Mouse (Mus musculus): ENCODE data around the gene Kcnc4. TPM values are rescaled to one million over a fixed set of nuclear protein-coding genes. Genes with fewer than 3 reads are reported as not detected.

The Kcnc4 gene
- polyA plus RNA-seq, 1 experiment from 2014 or later: 10.1 TPM

GRCm38 (mm10) chr3:107491459-107491858 lies 32.1 kb upstream of the Kcnc4 start:
- Histone ChIP-seq H3K4me3 (no peak overlapping the region), H3K27me3 (no peaks in the 10 kb centered on the region; the same call in 1 of the 2 replicates), H3K9ac (no peak overlapping the region), H3K36me3 (peaks cover 27% of the 10 kb centered on the region; the same call in 1 of the 2 replicates), H3K4me1 (replicated peaks) (peaks cover 33% of the 10 kb centered on the region), H3K27ac (replicated peaks) (peak overlapping the region; percentile 52), H3K4me2 (no peak overlapping the region), H3K9me3 (no peaks in the 10 kb centered on the region)
- 21% methylated on average over 6 of the region's 6 CpGs for WGBS
- peak; percentile 90 for ATAC-seq (ENCODE audit: low FRiP score, low read depth)

- no peaks in the 10 kb centered on the region for H3K9me3 ChIP-seq
- 74% methylated on average over 4 of the region's 4 CpGs for WGBS
Observed at GRCm38 (mm10) chr3:107488637-107489036, 29.3 kb upstream of the Kcnc4 start.

GRCm38 (mm10) chr3:107483290-107483689 lies 23.9 kb upstream of the Kcnc4 start:
- 22% methylated on average over 11 of the region's 11 CpGs for WGBS
- Histone ChIP-seq H3K9ac (no peak overlapping the region), H3K4me3 (no peak overlapping the region), H3K36me3 (0 out of 2 replicates have a peak, but pooled peaks cover 4% of the 10 kb centered on the region), H3K9me3 (no peaks in the 10 kb centered on the region), H3K27ac (replicated peaks) (peak overlapping the region; percentile 35), H3K4me1 (replicated peaks) (peaks cover 15% of the 10 kb centered on the region), H3K27me3 (no peaks in the 10 kb centered on the region), H3K4me2 (no peak overlapping the region)
- ATAC-seq (ENCODE audit: low FRiP score, low read depth): peak; percentile 94

More at GRCm38 (mm10) chr3:107488637-107489036, 29.3 kb upstream of the Kcnc4 start:
- no peaks in the 10 kb centered on the region for H3K27me3 ChIP-seq
- no peak overlapping the region for H3K4me3 ChIP-seq
- H3K9ac ChIP-seq: no peak overlapping the region
- no peak overlapping the region for H3K4me2 ChIP-seq
- 0 out of 2 replicates have a peak, but pooled peaks cover 18% of the 10 kb centered on the region for H3K36me3 ChIP-seq
- H3K27ac ChIP-seq (replicated peaks): no peak overlapping the region
- ATAC-seq (ENCODE audit: low FRiP score, low read depth): no peak
- H3K4me1 ChIP-seq (replicated peaks): peaks cover 22% of the 10 kb centered on the region

- no peaks in the 10 kb centered on the region for H3K27me3 ChIP-seq
- no peak overlapping the region for H3K9ac ChIP-seq
- no peak overlapping the region for H3K4me2 ChIP-seq
- no peak overlapping the region for H3K27ac ChIP-seq (replicated peaks)
- H3K36me3 ChIP-seq: no peaks in the 10 kb centered on the region
- H3K4me3 ChIP-seq: no peak overlapping the region
- 45% methylated on average over 3 of the region's 3 CpGs for WGBS
- H3K9me3 ChIP-seq: no peaks in the 10 kb centered on the region
- H3K4me1 ChIP-seq (replicated peaks): peaks cover 15% of the 10 kb centered on the region
- ATAC-seq (ENCODE audit: low FRiP score, low read depth): no peak
Observed at GRCm38 (mm10) chr3:107480660-107481059, 21.3 kb upstream of the Kcnc4 start.

GRCm38 (mm10) chr3:107472198-107472597 lies 12.8 kb upstream of the Kcnc4 start:
- peaks cover 5% of the 10 kb centered on the region for H3K4me1 ChIP-seq (replicated peaks)
- no peaks in the 10 kb centered on the region for H3K36me3 ChIP-seq
- H3K27me3 ChIP-seq: peaks cover 4% of the 10 kb centered on the region; the same call in 1 of the 2 replicates
- H3K9ac ChIP-seq: no peak overlapping the region; the same call in 1 of the 2 replicates
- no peak overlapping the region for H3K4me3 ChIP-seq
- H3K4me2 ChIP-seq: peak overlapping the region; percentile 26; the same call in 1 of the 2 replicates
- peak overlapping the region; percentile 59 for H3K27ac ChIP-seq (replicated peaks)
- peak; percentile 85 for ATAC-seq (ENCODE audit: low FRiP score, low read depth)
- WGBS: 25% methylated on average over 6 of the region's 6 CpGs
- H3K9me3 ChIP-seq: no peaks in the 10 kb centered on the region

- H3K36me3 ChIP-seq: no peaks in the 10 kb centered on the region
- no peak overlapping the region for H3K27ac ChIP-seq (replicated peaks)
- 74% methylated on average over 4 of the region's 4 CpGs for WGBS
- H3K4me2 ChIP-seq: no peak overlapping the region
- H3K9me3 ChIP-seq: no peaks in the 10 kb centered on the region
- peaks cover 10% of the 10 kb centered on the region; the same call in 1 of the 2 replicates for H3K27me3 ChIP-seq
- ATAC-seq (ENCODE audit: low FRiP score, low read depth): no peak
- H3K9ac ChIP-seq: no peak overlapping the region
- H3K4me3 ChIP-seq: no peak overlapping the region
- H3K4me1 ChIP-seq (replicated peaks): peaks cover 5% of the 10 kb centered on the region
Observed at GRCm38 (mm10) chr3:107469059-107469458, 9.7 kb upstream of the Kcnc4 start.

- H3K4me3 ChIP-seq: no peak overlapping the region
Observed at GRCm38 (mm10) chr3:107468106-107468505, 8.8 kb upstream of the Kcnc4 start.

GRCm38 (mm10) chr3:107466577-107466976 lies 7.2 kb upstream of the Kcnc4 start:
- no peak overlapping the region for H3K4me3 ChIP-seq
- WGBS: 9% methylated on average over 6 of the region's 6 CpGs
- no peak overlapping the region for H3K9ac ChIP-seq
- no peaks in the 10 kb centered on the region for H3K36me3 ChIP-seq
- H3K27me3 ChIP-seq: peaks cover 23% of the 10 kb centered on the region
- H3K4me1 ChIP-seq (replicated peaks): no peaks in the 10 kb centered on the region
- no peaks in the 10 kb centered on the region for H3K9me3 ChIP-seq
- no peak overlapping the region for H3K4me2 ChIP-seq
- no peak overlapping the region for H3K27ac ChIP-seq (replicated peaks)
- peak; percentile 62 for ATAC-seq (ENCODE audit: low FRiP score, low read depth)

More at GRCm38 (mm10) chr3:107468106-107468505, 8.8 kb upstream of the Kcnc4 start:
- no peak for ATAC-seq (ENCODE audit: low FRiP score, low read depth)
- no peak overlapping the region for H3K4me2 ChIP-seq
- peaks cover 5% of the 10 kb centered on the region for H3K4me1 ChIP-seq (replicated peaks)
- H3K27me3 ChIP-seq: peaks cover 12% of the 10 kb centered on the region
- 88% methylated on average over 11 of the region's 11 CpGs for WGBS
- H3K9me3 ChIP-seq: no peaks in the 10 kb centered on the region
- no peaks in the 10 kb centered on the region for H3K36me3 ChIP-seq
- no peak overlapping the region for H3K9ac ChIP-seq
- H3K27ac ChIP-seq (replicated peaks): no peak overlapping the region

GRCm38 (mm10) chr3:107462160-107462559 lies 2.8 kb upstream of the Kcnc4 start:
- Histone ChIP-seq H3K27me3 (peaks cover 56% of the 10 kb centered on the region), H3K4me3 (no peak overlapping the region), H3K9ac (no peak overlapping the region), H3K9me3 (no peaks in the 10 kb centered on the region), H3K36me3 (no peaks in the 10 kb centered on the region), H3K4me1 (replicated peaks) (peaks cover 26% of the 10 kb centered on the region), H3K27ac (replicated peaks) (no peak overlapping the region), H3K4me2 (no peak overlapping the region)
- no peak for ATAC-seq (ENCODE audit: low FRiP score, low read depth)
- WGBS: 20% methylated on average over 5 of the region's 5 CpGs

- Histone ChIP-seq H3K27ac (replicated peaks) (peak overlapping the region; percentile 31; the same call in 1 of the 2 replicates), H3K4me1 (replicated peaks) (peaks cover 44% of the 10 kb centered on the region), H3K9ac (peak overlapping the region; percentile 78), H3K4me3 (peak overlapping the region; percentile 61), H3K36me3 (no peaks in the 10 kb centered on the region), H3K27me3 (peaks cover 78% of the 10 kb centered on the region), H3K4me2 (peak overlapping the region; percentile 98), H3K9me3 (no peaks in the 10 kb centered on the region)
- peak; percentile 59 for ATAC-seq (ENCODE audit: low FRiP score, low read depth)
- WGBS: under 1% methylated on average over 57 of the region's 69 CpGs
Observed at GRCm38 (mm10) chr3:107459773-107460431, 550 bp upstream of the Kcnc4 start.

- Histone ChIP-seq H3K4me1 (replicated peaks) (peaks cover 44% of the 10 kb centered on the region), H3K36me3 (no peaks in the 10 kb centered on the region), H3K4me3 (peak overlapping the region; percentile 61), H3K9ac (peak overlapping the region; percentile 78), H3K27ac (replicated peaks) (no peak overlapping the region), H3K4me2 (peak overlapping the region; percentile 98), H3K27me3 (peaks cover 73% of the 10 kb centered on the region), H3K9me3 (no peaks in the 10 kb centered on the region)
- WGBS: under 1% methylated on average over 49 of the region's 51 CpGs
- ATAC-seq (ENCODE audit: low FRiP score, low read depth): peak; percentile 2; the same call in 1 of the 2 replicates
Observed at GRCm38 (mm10) chr3:107458528-107459195, 690 bp downstream of the Kcnc4 start.

GRCm38 (mm10) chr3:107458104-107458503 lies 1.2 kb downstream of the Kcnc4 start:
- Histone ChIP-seq H3K27ac (replicated peaks) (no peak overlapping the region), H3K9ac (peak overlapping the region; percentile 78), H3K4me1 (replicated peaks) (peaks cover 44% of the 10 kb centered on the region), H3K9me3 (no peaks in the 10 kb centered on the region), H3K36me3 (no peaks in the 10 kb centered on the region), H3K4me2 (peak overlapping the region; percentile 98), H3K4me3 (peak overlapping the region; percentile 61), H3K27me3 (peaks cover 71% of the 10 kb centered on the region)
- 0 out of 2 replicates have a peak, but pooled peaks have one; percentile 3 for ATAC-seq (ENCODE audit: low FRiP score, low read depth)
- WGBS: 3% methylated on average over 23 of the region's 23 CpGs
